Mouse (Mus musculus) neutrophil, adult 5-6 weeks (primary cell): ENCODE results near the gene Pth1r. TPM values are rescaled to one million over a fixed set of nuclear protein-coding genes. Genes with fewer than 3 reads are reported as not detected.

Experiments used
- ATAC-seq: fragments of 151-379, 151-347 bp; 2 replicates; pipeline ENCODE4 v1.8.0; 2017; ENCODE audit warnings: mild to moderate bottlenecking, moderate TSS enrichment; ENCODE audit not compliant: insufficient number of reproducible peaks, poor library complexity, low FRiP score, severe bottlenecking; ENCODE audit errors: extremely low read depth
- total RNA-seq: library from RNA; stranded (forward); fragments of 200-1000 nt; gene quantifications from 2 replicates; pipeline ENCODE4 v1.2.3, GENCODE M21; 2017

Pth1r gene
- total RNA-seq, 1 experiment from 2014 or later: not detected

DNA sequence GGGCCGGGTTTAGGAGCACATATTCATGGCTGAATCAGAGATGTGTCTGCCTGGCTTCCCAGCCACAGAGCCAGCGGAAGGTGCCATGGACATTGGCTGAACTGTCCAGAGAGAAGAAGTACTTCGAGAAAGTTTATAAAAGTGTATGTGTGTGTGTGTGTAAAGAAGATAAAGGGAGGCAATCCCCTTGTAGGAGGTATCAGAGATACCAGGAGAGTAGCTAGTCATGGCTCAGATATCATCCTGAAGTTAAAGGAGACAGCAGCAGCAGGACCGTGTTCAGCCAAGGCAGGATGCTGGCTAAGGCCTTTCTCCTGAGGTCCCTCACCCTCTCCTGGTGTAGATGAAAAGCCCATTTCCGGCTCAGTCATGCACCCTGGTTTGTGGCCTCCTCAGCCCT, 4.5 kb upstream of the Pth1r start:
- ATAC-seq: no peak

DNA sequence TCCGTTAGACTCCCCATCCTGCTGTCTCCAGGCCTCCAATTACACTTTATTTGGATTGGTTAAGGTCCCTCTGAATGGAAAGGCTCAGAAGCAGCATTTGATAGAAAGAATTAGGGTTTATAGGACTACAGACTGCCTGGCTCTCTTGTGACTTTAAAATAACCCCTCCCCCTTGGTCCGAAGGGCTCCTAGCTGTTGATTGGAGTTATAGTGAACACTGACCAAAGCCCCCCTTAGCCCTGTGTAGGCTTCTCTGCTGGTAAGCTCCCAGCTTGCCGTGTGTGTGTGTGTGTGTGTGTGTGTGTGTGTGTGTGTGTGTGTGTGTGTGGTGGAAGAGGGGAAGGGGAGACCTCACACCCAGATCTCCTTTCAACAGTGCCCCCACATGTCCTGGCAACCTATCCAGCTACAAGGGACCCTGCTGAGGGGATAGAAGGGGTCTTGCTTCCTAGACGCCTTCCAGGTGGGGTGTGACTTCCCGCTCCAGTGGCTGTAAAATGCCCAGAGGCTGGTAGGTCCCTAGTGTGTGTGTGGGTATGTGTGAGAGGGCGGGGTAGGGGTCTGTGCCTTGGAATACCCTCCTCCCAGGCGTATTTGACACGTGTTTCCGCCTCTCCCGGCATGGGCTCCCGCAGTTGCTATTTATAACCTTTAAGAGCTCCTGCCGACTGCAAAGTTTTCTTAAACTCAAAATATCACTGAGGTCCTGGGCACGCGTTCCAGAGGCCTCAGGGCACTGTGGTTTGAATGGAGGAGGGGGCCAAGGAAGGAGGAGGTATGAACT, 3.7 kb upstream of the Pth1r start:
- ATAC-seq: no peak

DNA sequence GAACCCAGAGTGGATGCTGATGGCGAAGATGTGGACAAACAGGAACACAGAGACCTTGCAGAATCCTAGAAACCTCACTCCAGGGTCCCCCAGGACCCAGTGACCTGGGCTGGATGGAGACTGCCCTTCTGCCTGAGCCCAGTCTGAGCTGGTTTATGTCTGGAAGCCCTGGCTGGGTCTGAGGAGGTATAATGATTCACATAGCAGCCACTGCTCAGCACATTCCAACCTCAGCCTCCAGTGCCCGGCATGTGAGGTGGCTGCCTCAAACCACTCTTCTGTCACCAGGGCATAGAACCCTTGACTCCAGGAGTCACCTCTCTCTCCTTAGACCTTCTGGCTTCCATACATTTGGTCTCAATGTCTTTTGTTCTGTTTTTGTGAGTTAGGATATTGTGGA, 1.5 kb upstream of the Pth1r start:
- ATAC-seq: no peak

DNA sequence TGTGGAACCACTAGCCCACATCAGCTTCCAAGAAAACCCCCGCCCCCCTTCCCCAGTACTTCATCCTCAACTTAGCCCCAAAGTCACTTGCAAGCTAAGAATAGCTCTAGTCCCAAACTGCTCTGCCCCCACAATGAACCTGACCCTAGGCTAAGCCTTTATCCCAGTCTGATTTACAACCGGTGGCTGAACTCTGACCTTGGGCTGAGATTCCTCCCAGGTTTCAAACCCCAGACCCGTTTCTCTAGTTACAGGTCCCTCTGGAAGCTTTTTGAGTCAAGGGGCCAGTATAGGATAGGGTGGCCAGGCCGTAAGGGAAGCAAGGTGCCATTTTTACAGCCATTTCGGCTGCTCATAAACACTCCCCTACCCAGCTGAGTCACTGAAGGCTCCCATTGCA, 707 bp downstream of the Pth1r start:
- no peak for ATAC-seq

- ATAC-seq: no peak
Measured at GRCm38 (mm10) chr9:110745752-110746151, 1.2 kb downstream of the Pth1r start.

- no peak for ATAC-seq
Measured at GRCm38 (mm10) chr9:110743456-110744323, 3.3 kb downstream of the Pth1r start.

DNA sequence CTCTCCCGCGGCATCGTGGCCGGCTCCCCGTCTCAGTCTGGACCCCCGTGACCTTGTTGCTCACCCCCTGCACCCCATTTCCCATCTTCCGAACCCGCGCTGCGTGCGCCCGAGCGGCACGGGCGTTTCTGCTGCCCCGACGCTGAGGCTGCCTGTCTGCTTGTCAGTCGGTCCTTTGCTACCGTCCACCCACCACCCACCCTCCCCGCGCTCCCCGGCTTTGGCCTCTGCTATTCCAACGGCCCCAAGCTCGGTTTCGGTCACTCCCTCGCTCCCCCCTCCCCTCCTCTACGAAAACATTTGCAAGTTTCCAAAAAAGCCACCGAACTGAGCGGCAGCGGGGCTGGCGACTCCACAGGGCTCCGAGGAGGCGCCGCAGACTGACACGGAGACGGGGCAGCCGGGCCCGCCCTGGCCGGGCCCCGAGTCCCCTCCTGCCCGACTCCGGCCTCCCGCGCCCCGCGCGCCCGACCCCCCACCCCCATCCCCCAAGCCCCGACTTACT, 3.9 kb downstream of the Pth1r start:
- ATAC-seq: no peak

GRCm38 (mm10) chr9:110742295-110742950, 4.5 kb downstream of the Pth1r start:
- ATAC-seq: no peak

GRCm38 (mm10) chr9:110741711-110742294, 5.1 kb downstream of the Pth1r start, which contains the start of gene Myl3:
Gene Myl3, plus strand, starts transcription at chr9:110741861.
- ATAC-seq: no peak

GRCm38 (mm10) chr9:110739961-110740360, 7.0 kb downstream of the Pth1r start:
- ATAC-seq: no peak

DNA sequence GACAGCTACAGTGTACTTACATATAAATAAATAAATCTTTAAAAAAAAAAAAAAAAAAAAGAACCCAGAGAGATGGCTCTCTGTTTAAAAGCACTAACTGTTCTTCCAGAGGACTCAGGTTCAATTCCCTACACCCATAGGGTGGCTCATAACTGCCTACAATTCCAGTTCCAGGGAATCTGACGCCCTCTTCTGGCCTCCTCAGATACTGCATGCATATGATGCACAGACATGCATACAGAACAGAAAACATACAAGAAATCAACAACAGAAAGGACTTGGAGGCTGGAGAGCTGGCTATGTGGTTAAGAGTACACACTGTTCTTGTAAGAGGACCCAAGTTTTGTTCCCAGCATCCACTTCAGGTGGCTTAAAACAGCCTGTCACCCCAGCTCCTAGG, 8.9 kb downstream of the Pth1r start:
- ATAC-seq: no peak

DNA sequence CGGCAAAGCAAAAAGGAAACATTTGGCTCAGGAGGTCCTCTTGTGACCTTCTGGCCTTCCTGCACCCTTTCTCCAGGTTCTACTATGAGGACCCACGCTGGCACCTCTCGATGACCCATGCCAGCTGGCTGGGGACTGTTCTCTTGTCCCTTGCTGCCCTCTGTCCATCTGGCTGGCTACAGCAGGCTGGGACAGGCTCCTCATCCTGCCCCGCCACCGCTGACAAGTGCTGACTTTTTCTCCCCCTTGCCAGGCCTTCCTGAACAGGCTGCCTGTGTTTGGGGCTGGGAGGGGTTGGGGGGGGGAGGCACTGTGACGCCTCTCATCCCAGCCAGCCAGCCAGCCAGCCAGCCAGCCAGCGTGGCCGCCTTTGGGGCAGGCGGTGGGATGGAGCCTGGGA, 10.6 kb downstream of the Pth1r start:
- ATAC-seq: no peak

GRCm38 (mm10) chr9:110734154-110734553, 12.8 kb downstream of the Pth1r start:
- ATAC-seq: no peak

- no peak for ATAC-seq
Measured at GRCm38 (mm10) chr9:110733102-110733501, 13.8 kb downstream of the Pth1r start.

DNA sequence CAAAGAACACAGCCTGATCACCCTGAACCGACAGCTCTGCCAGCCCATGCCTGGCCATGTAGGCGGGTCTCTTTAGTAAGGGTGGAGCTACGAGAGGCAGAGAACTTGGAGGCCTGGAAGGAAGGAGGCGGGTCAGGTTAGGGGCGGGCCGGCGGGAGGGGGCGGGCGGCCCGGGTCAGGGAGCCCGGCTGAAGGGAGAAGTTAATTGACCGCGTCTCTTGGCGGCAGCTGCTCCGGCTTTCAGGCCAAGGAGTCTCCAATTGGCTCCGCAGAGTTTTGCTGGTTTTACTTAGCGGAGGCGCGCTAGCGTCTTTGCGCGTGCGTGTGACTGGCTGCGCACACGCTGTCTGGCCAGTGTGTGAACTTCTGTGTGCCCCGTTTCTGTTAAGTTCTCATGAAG, 14.3 kb downstream of the Pth1r start:
- peak; percentile 63 for ATAC-seq

- no peak for ATAC-seq
Measured at GRCm38 (mm10) chr9:110731859-110732258, 15.1 kb downstream of the Pth1r start.

GRCm38 (mm10) chr9:110729841-110730240, 17.1 kb downstream of the Pth1r start:
- no peak for ATAC-seq

DNA sequence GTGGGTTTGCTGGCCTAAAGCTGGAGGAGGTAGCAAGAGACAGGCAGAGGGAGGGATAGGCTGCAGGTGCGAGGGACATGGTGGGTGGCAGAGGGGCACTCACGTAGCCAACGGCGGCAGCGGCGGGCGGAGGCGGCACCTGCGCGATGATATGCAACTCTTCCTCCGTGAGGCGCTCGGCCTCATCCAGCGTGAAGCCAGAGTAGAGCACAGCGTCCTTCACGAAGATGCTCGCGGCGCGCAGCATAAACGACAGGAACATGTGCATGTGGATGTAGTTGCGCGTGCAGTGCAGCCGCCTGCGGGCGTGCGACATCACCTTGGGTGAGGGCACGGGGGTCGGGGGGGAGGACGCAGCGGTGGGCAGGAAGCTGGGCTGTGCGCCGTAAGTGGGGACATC, 20.1 kb downstream of the Pth1r start:
- ATAC-seq: no peak

DNA sequence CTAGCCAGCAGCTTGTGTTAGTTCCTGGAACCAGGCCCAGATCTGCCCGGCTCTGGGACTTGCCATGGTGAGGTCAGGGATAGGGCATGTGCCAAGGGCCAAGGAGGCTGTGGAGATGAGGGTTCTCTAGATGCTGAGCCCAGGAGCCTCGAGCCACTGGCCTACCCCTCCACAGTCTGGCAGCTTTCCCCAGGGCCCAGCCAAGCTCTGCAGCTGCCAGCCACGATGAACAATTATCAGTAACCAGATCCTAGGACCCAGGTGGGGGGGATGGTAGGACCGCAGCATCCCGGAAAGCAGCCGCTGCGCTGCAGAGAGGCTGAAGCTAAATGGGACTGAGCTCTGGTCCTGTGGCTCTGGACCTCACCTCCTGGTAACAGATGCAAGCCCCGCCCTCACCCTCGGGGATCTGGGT, 21.2 kb downstream of the Pth1r start:
- no peak for ATAC-seq
